Mouse (Mus musculus) cortical plate, adult 2 months (tissue): ENCODE data around the gene Kifc3. TPM values are rescaled to one million over a fixed set of nuclear protein-coding genes. Genes with fewer than 3 reads are reported as not detected.

Experiments used
- H3K27ac ChIP-seq: fragments of 200-500 bp; 2 replicates; pipeline ENCODE4 v1.5.1; 2012; ENCODE audit warnings: low read length, control low read depth, inconsistent platforms; ENCODE audit not compliant: insufficient read depth
- H3K4me1 ChIP-seq: fragments of 200-500 bp; 2 replicates; pipeline ENCODE4 v1.6.1; 2011; ENCODE audit warnings: low read length; ENCODE audit not compliant: control insufficient read depth, insufficient read depth
- H3K4me3 ChIP-seq: fragments of 200-500 bp; 2 replicates; pipeline ENCODE4 v1.5.1; 2011; ENCODE audit warnings: mild to moderate bottlenecking, low read length, control low read depth; ENCODE audit not compliant: insufficient read depth
- CTCF ChIP-seq: fragments of 200-500 bp; IDR thresholded peaks from 2 replicates; pipeline ENCODE4 v1.5.1; 2011; ENCODE audit warnings: mild to moderate bottlenecking, control low read depth, low read length; ENCODE audit not compliant: insufficient read depth; ENCODE audit errors: extremely low read depth
- POLR2A ChIP-seq: fragments of 200-500 bp; IDR thresholded peaks from 2 replicates; pipeline ENCODE4 v1.6.1; 2011; ENCODE audit warnings: mild to moderate bottlenecking, low read length, control low read depth; ENCODE audit not compliant: insufficient read depth; ENCODE audit errors: extremely low read depth
- polyA plus RNA-seq: library from polyadenylated mRNA; depleted of rRNA; stranded (reverse); fragments of >200 nt; gene quantifications from 2 replicates; pipeline ENCODE4 v1.2.3, GENCODE M21; 2012

Kifc3 gene
- polyA plus RNA-seq, 1 experiment, result 55.2 TPM

DNA sequence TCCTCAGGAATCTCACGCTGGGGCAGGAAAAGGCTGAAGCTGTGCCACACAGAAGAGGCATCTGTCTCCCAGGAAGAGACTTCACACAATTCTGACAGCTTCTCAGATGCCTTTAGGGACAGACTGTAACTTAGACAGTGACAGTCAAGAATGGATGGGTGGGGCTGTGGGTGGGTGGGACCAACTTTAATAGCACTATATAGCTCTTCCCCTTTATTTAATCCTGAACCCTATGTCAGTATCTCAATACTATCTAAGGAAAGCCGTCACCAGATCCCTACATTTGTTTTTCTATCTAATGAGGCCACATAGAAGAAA, 24.5 kb upstream of the Kifc3 start:
- H3K4me3 ChIP-seq, result no peak overlapping the region
- H3K4me1 ChIP-seq, result no peaks in the 10 kb centered on the region
- TF ChIP-seq CTCF (no peak), POLR2A (no peak)
- no peak overlapping the region for H3K27ac ChIP-seq

DNA sequence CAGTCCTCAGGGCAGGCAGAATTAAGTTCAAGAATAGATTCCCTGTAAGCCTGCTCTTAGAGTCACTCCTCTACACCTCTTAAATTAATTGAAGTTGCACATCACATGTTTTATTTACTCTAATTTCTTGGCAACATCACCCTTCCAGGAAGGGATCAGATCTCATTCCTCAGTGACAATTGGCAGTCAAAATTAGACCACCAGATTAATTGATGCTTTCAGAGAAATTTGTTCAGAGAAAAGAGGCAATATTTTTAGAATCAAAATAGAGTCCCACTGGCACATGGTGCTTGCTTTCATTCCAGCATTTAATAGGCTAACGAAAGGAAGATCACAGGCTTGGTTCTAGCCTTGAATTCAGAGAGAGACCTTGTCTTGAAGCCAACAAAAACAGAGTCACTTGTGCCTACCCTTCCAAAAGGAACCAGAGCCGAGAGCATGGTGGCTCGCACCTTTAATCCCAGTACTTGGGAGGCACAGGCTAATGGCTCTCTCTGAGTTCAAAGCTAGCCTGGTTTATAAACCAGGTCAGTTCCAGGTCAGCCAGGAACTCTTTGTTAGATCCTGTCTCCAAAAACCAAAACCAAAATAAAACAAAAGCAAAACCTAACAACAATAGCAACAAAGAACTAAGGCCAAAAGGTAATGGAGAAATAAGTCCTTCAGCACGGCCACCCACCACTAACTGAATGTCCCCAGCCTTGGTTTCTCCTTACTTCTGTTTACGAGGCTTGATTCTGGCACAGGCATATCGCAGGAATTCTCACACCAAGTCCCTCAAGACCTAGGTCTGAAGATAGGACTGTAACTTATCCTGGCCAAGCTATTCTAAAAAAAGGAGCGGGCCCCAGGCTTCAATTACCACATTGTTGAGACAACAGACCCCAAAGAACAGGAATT, 23.9 kb upstream of the Kifc3 start:
- TF ChIP-seq CTCF (no peak), POLR2A (no peak)
- Histone ChIP-seq H3K4me1 (no peaks in the 10 kb centered on the region), H3K27ac (peak overlapping the region; percentile 45), H3K4me3 (no peak overlapping the region)

DNA sequence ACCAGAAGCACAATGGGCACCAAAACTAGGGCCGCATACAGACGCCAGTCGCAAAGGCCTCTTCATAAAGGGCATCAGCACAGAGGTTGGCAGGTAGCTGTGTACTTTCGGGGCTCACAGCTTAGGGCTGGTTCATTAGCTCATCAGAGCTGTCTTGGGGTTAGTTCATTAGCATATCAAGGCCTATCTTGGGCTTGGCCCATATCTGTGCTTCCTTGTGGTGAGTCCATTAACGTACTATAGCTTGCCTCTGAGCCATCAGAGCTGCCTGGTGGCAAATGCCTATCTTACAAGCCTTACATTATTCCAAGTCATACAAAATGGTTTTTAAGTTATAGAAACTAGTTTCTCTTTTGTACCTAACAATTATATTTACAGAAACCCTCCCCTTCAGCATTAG, 21.4 kb upstream of the Kifc3 start:
- Histone ChIP-seq H3K27ac (no peak overlapping the region), H3K4me3 (no peak overlapping the region), H3K4me1 (no peaks in the 10 kb centered on the region)
- no peak for TF ChIP-seq CTCF
- no peak for TF ChIP-seq POLR2A

DNA sequence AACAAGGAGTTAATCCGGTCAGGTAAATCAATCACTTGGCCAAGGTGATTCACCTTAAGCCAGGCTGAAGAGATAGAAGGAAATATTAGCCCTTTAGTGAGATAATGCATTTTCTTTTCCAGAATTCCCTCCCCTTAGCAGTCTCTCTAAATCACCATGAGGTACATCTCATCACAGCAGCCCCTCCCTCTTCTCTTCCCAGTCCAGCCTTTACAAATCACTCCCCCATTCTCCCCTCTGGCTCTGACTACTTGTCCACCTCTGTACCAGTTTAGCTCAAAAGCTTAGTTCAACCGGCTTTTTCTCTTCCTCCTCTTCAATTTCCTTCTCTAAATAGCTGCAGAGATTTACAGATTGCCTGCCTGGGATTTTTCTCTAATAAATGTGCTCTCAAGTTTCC, 18.4 kb upstream of the Kifc3 start:
- H3K27ac ChIP-seq, result no peak overlapping the region
- no peak for TF ChIP-seq CTCF
- TF ChIP-seq POLR2A, result no peak
- no peak overlapping the region for H3K4me3 ChIP-seq
- no peaks in the 10 kb centered on the region for H3K4me1 ChIP-seq

DNA sequence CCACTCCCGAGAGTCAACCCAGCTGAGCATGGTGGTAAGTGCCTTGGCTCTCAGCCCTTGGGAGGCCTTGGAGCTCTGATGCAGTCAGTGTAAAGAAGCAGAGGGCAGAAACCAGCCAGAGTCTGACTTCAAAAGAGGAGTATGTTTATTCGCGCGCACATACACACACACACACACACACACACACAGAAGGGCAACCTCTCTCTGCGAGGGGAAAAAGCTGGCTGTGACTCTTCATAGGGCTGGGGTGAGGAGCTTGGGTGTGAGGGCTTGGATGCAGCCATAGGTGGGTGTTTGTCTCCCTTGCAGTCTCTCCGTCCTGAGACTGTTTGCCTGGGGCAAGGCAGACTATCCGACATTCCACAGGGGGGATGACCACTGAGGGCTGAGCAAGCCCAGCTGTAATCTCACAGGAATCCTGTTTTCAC, 18.0 kb upstream of the Kifc3 start:
- no peak overlapping the region for H3K27ac ChIP-seq
- no peak overlapping the region for H3K4me3 ChIP-seq
- no peaks in the 10 kb centered on the region for H3K4me1 ChIP-seq
- TF ChIP-seq CTCF, result no peak
- TF ChIP-seq POLR2A, result no peak

DNA sequence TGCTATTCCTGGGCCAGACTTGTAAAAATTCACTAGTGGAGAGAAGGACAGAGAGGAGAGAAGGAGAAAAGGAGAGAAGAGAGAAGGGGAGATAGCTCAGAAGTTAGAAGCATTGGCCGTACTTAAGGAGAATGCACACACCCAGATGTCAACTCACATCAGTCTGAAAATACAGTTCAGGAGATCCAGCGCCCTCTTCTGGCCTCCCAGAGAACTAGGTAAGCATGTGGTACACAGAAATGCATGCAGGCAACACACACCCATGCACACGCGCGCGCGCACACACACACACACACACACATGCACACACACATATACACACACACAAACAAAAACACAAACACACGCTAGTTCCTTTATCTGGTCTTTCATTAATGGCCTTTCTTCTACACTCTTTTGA, 17.0 kb upstream of the Kifc3 start:
- no peak overlapping the region for H3K27ac ChIP-seq
- no peak overlapping the region for H3K4me3 ChIP-seq
- TF ChIP-seq POLR2A, result no peak
- TF ChIP-seq CTCF, result no peak
- no peaks in the 10 kb centered on the region for H3K4me1 ChIP-seq

DNA sequence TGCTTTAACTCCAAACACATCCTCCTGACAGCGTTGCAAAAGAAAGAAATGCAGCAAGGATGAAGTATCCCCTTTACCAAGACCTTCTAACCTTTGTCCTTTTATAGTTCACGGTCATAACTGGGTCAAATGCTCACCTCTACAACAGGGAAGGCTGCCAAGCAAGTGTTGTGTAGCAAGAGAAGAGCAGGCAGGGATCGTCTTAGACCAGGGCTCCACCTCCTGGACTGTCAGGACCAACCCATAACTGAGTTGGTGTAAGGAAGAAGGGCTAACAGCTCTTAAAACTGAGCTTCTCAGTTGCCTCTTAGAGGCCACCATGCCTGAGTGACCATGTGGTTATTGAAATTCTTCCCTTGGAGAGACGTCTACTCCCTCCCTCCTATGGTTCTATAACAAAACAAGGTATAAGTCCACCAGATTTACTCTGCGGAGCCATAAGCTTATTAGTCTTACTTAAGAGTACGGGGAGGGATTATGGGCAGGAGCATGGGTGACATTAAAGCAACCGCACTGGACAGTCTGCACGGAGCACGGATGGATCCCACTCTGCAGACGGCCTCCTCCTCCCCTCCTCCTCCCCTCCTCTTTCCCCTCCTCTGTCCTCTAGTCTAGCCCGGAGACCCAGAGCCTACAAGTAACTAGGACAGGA, 13.2 kb upstream of the Kifc3 start:
- no peaks in the 10 kb centered on the region for H3K4me1 ChIP-seq
- TF ChIP-seq POLR2A (no peak), CTCF (no peak)

DNA sequence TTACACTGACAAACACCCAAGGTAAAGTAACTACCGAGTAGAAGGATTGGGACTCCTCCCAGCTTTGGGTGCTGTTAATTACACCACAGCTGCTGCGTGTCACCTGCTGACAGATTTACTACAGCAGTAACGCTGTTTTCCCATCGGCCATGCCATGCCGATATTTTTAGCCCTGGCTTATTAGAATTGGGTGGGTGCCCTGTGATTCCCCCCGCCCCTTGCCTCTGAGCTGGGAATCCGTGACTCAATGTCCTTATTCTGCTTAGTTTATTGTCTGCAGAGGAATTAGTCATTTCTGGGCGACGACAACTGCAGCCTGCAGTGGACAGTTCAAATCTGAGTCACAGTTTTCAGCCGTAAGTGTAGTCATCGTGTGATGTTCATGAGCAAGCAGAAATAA, 7.3 kb upstream of the Kifc3 start:
- peaks cover 1% of the 10 kb centered on the region; the same call in 1 of the 2 replicates for H3K4me1 ChIP-seq
- TF ChIP-seq POLR2A (no peak), CTCF (no peak)
- no peak overlapping the region for H3K4me3 ChIP-seq
- no peak overlapping the region for H3K27ac ChIP-seq

More for the DNA sequence above, 13.2 kb upstream of the Kifc3 start:
- Histone ChIP-seq H3K4me3 (no peak overlapping the region), H3K27ac (no peak overlapping the region)

DNA sequence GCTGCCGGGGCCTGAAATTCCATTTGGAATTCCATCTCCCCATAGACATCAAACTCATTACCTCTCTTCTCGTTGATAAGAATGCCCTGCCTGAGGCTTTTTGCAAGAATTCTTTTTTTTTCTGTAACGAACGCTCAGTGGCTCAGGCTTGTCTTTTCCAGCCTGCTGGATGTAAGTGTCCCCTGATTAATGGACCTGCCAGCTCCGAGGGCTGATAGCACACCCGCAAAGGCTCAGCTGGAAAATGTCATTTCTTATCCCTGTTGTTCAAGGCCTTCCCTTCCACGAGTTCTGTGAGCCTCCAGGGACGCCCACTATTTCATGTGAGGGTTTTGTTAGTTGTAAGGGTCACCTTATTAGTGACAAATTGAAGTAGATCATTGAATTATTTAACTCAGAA, 3.3 kb upstream of the Kifc3 start:
- Histone ChIP-seq H3K27ac (no peak overlapping the region), H3K4me3 (no peak overlapping the region), H3K4me1 (peaks cover 1% of the 10 kb centered on the region; the same call in 1 of the 2 replicates)
- no peak for TF ChIP-seq POLR2A
- no peak for TF ChIP-seq CTCF

DNA sequence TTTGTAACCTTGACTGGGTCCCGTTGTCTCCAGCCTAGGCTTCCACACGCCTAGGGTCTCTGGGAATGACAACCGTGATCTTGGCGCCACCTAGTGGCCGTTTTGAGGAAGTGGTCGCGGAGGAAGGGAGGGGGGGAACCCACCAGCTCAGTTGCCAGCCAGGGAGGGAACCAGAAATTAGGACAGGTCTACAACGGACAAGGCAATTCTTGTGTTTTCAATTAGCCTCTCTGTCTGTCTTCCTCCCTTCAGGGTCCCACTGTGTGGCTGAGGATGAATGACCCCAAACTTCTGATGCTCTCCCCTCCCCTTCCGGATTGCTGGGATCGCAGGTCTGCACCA, 1.4 kb upstream of the Kifc3 start:
- Histone ChIP-seq H3K4me3 (no peak overlapping the region), H3K27ac (no peak overlapping the region), H3K4me1 (no peaks in the 10 kb centered on the region)
- TF ChIP-seq POLR2A (no peak), CTCF (peak; percentile 94)
